Mouse (Mus musculus) cerebellum, adult 8-10 months (tissue): ENCODE data around the gene Prr13.

Source experiments
- DNase-seq: peaks from one replicate; pipeline ENCODE4 v3.0.0; 2022

The Prr13 gene

GRCm38 (mm10) chr15:102461430-102462075, 2.7 kb downstream of the Prr13 start:
- DNase-seq, result no peak

DNA sequence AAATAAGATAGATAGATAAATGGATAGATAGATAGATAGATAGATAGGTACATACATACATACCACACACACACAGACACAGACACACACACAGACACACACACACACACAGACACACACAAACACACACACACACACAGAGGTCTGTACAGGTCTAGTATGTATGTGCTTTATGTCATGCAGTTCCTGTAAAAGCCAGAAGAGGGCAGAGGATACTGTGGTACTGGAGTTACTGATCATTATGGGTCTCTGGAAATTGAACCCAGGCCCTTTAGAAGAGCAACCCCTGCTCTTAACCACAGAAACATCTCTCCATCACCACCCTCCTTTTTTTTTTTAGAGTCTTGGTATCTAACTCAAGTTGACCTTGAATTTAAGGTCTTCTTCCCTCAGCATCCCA, 4.8 kb downstream of the Prr13 start:
- no peak for DNase-seq

DNA sequence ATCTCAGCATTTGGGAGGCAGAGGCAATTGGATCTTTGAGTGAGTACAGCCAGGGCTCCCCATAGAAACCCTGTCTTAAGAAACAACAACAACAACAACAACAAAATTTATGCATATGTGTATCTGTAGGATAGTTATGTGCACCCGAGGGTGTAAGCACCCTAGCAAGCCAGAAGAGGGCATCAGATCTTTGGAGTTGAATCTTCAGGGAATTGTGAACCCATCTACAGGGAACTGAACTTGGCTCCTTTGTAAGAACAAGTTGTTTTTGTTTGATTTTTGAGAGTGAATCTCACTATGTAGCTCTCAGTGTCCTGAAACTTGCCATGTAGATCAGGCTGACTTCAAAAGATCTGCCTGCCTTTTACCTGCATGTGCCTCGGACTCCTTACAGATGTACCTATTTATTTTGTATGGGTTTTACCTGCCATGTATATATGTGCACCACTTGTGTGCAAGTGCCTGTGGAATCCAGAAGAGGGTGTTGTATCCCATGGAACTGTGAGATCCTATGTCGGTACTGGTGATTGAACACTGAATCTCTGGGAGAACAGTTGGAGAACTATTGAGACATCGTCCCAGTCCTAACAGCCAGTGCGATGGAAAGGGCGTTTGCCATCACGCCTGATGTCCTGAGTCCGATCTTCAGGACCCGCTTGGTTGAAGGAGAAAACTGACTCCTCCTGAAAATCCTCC, 10.0 kb downstream of the Prr13 start:
- DNase-seq, result no peak

DNA sequence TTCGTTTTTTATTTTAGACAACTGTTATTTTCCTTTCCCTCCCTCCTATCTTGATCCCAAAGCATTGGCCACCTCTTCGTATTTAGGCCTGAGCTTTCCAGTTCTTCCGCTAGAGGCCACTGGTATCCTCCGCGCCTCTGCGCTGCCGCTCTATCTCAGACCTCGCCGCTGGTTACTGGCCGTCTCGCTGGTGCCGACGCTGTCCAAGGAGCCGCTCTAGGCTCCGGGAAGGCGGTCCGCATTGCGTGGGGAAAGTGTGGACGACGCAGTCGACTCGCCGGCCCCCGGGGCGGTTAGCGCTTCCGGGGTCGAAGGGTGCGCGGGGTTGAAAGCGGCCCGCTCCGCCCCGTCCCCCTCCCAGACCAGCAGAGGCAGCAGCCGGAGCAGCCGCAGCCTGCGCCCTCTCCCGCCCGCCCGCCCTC, 11.4 kb downstream of the Prr13 start, which contains the start of gene Pcbp2:
Gene Pcbp2 (plus strand): TSS at position 357 of the 422 bp plus-strand sequence.
- peak; percentile 94 for DNase-seq

- peak; percentile 79 for DNase-seq
These were observed 11.9 kb downstream of the Prr13 start for GRCm38 (mm10) chr15:102470605-102471294.

DNA sequence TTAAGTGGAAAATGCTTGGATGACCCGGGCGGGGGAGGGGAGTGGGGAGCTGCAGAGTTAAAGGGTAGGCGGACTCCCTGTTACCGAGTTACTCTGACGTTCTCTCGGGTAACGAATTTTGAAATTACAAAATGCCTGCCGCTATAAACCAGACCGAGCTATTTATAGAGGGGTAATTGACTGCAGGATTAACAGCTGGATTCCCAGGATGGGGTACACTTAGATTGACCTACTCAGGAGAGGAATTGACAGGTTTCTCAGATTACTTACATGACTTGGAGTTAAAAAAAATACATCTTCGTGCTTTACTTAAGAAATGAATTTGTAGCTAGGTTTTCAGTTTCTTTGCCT, 12.4 kb downstream of the Prr13 start:
- no peak for DNase-seq

GRCm38 (mm10) chr15:102471727-102472126, 12.9 kb downstream of the Prr13 start:
- DNase-seq, result no peak

- no peak for DNase-seq
These were observed 14.4 kb downstream of the Prr13 start for GRCm38 (mm10) chr15:102473246-102473645.

DNA sequence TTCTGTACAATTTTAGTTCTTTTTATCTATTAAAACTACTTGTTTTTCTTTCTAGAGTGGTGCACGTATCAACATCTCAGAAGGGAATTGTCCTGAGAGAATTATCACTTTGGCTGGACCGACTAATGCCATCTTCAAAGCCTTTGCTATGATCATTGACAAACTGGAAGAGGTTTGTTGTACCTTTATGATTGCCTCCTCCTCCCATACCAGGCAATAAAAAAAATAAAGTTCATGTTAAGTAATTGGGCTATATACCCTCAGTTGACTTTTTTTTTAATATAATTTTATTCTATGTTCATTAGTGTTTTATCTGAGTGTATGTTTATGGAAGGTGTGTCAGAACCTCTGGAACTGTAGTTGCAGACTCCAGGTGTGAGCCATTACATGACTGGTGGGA, 15.7 kb downstream of the Prr13 start:
- no peak for DNase-seq

DNA sequence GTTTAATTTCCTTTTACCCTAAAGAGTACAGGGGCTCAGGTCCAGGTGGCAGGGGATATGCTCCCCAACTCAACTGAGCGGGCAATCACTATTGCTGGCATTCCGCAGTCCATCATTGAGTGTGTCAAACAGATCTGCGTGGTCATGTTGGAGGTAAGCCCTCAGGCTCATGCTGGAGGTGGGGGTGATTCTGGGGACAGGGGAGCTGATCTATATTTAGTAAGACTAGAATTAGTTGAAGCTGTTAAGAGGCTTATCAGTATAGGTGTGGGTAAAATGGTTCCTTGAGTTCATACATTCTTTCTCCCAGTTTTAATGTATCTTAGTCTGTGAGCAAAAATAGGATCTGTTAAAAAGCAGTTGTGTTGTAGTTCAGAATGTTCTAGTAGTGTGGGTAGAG, 24.3 kb downstream of the Prr13 start:
- DNase-seq, result no peak

DNA sequence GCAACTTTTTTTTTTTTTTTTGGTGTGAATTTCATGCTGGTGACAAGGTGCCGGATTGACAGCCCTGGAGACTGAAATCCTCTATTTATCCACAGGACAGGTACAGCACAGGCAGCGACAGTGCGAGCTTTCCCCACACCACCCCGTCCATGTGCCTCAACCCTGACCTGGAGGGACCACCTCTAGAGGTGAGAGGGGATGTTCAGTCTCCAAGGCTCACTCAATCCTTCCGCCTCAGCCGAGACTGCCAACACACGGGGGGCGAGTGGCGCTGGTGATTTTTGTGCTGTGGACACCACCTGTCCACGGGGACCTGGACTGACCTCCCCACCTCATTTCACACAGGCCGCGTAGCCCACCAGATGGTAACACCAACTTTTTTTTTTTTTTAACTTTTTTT, 27.0 kb downstream of the Prr13 start:
- DNase-seq, result no peak

GRCm38 (mm10) chr15:102487664-102488063, 28.8 kb downstream of the Prr13 start:
- DNase-seq, result no peak

GRCm38 (mm10) chr15:102498322-102498721, 39.5 kb downstream of the Prr13 start:
- no peak for DNase-seq

GRCm38 (mm10) chr15:102499370-102499769, 40.5 kb downstream of the Prr13 start:
- DNase-seq, result no peak

- DNase-seq, result no peak
These were observed 41.0 kb downstream of the Prr13 start for GRCm38 (mm10) chr15:102499851-102500250.

DNA sequence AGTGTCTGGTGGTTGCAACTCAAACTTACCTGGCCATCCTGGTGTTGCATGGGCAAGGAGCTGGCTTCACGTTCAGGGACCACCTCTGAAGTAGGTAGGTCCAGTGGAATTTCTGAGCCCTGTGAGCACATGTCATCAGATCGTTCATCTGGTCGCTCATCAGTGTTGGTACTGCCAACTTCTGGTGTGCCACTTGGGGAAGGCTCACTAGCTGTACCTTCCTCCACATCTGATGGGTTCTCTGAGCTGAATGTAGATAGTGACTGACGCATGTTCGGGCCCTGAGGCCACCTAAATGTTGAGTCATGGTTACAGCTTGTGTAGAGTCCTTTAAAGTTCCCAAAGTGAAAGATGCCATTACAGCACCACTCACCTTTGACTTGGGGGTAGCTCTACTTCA, 41.7 kb downstream of the Prr13 start:
- DNase-seq, result no peak

DNA sequence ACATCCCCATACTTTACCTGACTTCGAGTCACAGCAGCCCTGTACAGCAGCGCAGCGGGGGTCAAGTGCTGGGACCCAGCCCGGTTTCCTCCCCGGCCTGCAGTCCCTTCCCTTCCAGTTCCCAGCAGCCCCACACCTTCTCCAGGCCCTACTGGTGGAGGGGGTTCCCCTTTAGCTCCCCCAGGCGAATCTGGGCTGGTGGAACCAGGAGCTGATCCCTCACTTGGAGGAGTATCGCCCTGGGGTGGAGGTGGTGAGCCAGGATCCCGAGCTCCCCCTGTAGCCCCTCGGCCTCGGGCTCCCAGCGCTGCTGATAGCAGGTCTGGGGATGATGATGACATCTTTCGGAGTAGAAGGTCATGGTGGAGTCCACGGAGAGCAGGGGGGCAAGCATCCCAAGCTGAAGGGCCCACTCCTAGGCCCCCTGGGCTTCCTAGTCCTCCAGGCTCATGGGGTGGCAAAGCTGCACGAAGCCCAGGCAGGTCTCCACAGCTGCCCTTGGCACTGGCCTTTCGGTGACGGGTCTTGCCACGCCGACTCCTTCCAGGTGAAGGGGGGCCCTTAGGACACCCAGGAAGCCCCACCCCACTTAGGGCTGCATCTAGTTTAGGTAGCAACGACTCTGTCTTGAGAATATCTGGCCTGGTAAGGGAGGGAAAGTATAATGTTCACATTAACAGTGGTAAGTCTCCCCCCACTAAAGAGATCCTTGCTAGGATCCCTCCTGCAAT, 42.4 kb downstream of the Prr13 start:
- no peak for DNase-seq

- DNase-seq, result peak; percentile 4
These were observed 43.5 kb downstream of the Prr13 start for GRCm38 (mm10) chr15:102502254-102502840.

- DNase-seq, result no peak
These were observed 44.6 kb downstream of the Prr13 start, which contains the start of gene Gm10337 for GRCm38 (mm10) chr15:102503447-102503846. Gm10337 (plus strand) TSS chr15:102503722.

DNA sequence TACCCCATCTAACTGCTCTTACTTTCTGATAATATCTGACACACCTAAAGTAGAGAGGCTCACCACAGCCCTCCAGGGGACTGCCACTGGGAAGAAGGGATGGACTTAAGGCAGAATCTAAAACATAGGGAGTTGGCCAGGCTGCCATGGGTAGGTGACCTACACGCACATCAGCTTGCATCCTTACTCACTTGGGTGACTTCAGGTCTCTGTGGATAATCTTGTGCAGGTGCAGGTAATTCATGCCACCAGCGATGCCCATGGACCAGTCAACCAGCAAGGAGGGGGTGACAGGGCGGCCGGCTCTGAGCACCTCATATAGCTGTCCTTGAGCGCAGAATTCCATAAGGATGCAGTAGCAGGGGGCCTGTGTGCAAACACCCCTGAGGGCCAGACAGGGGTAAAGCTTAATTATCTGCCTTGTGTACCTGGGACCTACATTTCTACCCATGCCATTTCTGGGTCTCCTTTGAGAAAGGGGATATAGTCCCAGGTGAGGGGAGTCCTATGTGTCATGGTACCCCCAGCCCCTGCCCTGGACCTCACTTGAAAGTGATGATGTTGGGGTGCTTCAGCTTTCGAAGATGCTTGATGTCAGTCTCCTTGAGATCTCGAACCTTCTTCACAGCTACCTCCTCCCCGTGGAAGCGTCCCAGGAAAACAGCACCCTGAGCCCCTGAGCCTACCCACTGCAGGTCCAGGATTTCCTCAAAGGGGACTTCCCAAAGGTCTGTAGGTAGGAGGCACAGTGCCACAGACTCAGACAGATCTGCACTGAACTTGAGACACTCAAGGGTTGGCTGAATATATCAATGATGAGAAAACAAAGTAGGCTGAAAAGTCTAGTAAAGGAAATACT, 45.3 kb downstream of the Prr13 start:
- peak; percentile 10 for DNase-seq

- peak; percentile 10 for DNase-seq
These were observed 46.4 kb downstream of the Prr13 start for GRCm38 (mm10) chr15:102505073-102505769.
